Mouse (Mus musculus) CD4-positive, CD25-positive, alpha-beta regulatory T cell, adult 4 months (primary cell): ENCODE data around the gene Ddx5. TPM values are rescaled to one million over a fixed set of nuclear protein-coding genes. Genes with fewer than 3 reads are reported as not detected.
A peak's percentile ranks its signal among the peaks of the same experiment; 100 is the strongest.
"Not testable (repeated sequence)": the region's sequence is repeated elsewhere in the genome, so short reads cannot be mapped to it uniquely, and the experiment has no call there.

Experiments used
- ATAC-seq: one replicate; pipeline ENCODE4 v1.8.0; 2017
- polyA plus RNA-seq, 2 experiments: library from polyadenylated mRNA; unstranded; fragments of 100-300 nt; shearing (Covaris generic); gene quantifications; one replicate each; pipeline ENCODE4 v1.2.1; 2017

The Ddx5 gene
- 100 to 1,000 TPM; 471 to 562 TPM for polyA plus RNA-seq

DNA sequence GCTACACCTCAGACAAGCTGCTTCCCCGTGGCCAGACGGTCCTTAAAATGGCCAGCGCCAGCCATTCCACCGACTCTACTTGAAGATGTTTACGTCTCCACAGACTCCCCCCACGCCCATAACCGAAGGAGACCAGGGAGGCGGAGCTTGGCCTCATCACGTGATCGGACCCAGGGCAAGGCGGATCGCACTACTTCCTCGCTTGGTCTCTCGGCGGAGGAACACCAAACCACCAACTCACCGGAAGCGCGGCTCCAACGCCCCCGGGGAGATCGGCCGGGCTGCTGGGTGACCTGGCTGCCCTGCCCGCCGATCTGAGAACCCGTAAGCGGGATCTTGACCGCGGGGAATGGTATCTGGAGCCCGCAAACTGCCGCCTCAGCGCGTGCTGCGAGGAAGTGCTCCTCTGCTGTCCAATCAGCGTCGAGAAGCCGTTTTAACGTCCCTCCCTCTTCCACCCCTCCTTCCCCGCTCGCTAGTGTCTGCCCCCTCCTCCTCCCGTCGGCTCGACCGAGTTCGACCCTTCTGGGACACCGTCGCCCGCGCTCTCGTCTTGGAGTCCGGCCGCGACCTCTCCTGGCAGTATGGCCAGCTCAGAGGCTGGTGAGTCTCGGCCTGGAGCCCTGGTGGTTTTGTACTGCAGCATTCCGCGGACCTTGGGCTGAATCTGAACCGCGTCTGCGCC is at the start of gene Ddx5, which contains the start of gene Cep95:
Gene Ddx5, minus strand, starts transcription at position 411 of the 685 bp plus-strand sequence.
Gene Cep95, plus strand, starts transcription at position 478 of the 685 bp plus-strand sequence.
- ATAC-seq = peak; percentile 65

DNA sequence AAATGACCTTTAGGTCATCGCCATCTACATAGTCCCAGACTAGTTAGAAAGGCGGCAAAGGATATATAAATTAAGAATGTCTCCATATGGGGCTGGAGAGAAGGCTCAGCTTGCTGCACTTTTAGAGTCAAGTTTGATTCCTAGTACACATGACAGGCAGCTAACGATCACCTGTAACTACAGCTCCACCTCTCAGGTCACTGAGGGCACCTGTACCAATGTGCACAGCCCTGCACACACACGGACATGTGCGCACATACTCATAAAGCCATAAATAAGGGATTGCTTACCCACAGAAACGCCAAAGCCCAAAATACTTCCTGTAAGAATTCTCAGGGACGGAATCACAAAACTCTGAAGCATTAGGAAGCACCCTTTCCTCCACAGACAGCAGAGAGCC is 39.1 kb upstream of the Ddx5 start:
- no peak for ATAC-seq

DNA sequence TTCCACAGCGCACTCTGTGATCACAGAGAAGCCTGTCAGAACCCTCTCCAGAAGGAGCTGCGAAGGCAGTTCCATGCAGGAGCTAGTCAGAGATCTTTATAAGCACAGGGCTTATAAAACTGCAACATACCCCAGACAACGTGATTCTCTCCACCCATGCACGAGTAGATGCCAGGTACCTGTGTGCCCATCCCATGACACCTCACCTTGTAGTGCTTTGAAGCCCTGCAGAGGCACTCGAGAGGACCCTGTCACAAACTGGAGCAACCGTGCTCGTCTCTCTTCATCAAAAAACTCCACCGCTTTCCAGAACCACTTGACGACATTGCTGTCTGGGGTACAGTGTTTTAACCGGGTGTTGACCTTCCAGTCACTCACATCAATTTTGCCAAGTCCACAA is 35.4 kb upstream of the Ddx5 start:
- ATAC-seq = no peak

DNA sequence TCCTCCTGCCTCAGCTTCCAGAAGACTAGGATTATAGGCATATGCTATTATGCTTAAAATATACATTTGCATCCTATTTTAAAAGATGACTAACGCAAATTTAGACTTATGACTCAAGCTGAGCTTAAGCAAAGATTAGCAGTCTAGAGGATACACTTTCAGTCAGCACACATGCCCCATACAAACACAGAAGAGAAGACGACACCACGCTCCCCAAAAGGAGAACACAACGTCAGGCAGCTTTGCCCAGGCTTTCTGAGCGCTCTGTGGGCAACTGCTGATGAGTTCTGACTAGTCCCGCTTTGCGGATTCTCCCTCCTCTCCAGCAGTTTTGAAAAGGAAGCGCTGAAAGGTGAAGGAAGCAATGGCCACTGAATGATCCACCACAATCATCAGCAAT is 34.8 kb upstream of the Ddx5 start:
- no peak for ATAC-seq

DNA sequence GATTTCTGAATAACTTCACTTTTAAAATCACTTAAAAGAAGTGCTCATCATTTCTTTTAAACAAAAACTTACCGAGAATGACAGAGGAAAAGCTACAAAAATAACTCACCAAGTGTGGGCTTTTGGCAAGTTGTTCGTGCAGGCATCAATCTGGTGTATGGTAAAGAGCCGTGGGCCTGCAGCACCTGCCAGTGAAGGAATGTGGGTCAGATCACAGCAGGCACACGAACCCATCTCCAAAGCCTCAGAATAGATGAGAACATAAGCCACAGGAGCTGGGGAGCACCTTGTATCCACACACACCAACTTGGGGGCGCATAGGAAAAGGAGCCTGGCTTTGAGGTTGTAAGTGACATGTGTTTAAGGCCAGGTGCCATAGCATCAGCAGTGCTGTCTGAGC is 33.9 kb upstream of the Ddx5 start:
- ATAC-seq = no peak

DNA sequence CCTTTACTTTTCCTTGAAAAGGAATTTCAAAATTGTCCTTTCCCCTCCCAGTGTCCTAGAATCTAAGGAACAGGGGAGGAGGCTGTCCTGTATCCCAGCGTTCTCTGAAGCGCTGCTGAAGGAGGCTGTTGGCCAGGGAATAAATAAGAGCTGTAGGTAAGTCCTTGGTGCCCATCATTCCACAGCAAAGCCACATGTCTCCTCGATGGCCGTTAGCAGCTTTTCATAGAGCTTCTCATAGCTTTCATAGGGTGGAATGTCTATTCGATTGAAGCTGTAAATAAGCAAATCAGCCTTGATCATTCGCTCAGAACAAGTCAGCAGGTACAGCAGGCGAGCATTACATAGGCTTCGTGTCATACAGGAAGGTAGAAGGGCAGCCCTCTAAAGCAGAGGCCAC is 33.5 kb upstream of the Ddx5 start:
- no peak for ATAC-seq

DNA sequence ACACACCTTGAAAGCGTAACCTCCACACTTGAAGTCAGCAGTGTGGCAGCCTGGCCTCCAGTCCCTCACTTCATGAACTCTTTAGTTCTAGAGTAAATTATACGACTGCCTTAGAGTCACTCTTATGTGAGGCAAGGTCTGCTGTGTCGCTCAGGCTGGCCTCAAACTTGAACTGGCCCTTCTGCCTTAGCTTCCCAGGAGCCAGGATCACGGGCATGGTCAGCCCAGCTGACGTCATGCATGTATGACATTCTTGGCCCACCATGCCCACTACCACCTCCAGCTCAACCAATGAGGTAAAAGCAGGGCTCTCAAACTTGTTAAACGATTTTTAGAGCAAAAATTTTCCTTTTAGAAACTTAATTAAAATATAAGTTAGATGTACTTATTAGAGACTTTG is 32.4 kb upstream of the Ddx5 start:
- no peak for ATAC-seq

DNA sequence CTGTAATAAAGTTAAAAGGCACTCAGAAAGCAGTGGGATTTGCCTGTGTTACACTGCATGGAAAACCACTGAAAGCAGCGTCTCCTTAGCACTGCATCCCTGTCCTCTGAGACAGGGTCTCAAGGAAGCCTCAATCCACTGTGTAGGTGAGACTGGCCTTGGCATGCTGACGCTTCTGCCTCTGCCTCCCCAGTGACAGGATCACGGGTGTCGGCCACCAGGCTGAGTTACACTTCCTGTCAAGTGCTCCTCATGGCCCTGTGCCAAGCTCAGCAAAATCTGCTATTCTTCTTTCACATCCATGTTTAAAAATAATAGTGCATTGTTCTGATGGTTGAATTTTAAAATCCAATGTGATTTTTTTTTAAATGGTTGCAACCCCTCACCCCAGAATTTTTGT is 32.0 kb upstream of the Ddx5 start:
- ATAC-seq = peak; percentile 47

DNA sequence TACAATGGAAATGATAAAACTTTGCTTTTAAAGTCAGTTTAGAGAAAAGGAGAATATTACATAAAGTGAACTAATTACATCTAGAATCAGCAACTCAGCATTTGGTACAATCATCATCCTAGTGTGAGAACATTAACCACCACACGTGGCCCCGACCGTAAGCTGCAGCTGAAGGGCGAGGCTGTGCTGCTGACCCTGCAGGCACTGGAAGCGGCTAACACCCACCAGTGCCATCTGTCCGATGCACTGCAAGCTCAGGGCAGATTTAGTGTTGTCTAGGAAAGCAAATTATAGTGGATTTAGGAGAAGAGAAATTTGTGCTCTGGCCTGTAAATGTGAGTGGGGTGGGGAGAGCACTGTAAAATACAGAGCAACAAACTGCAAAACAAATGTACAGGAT is 31.3 kb upstream of the Ddx5 start:
- no peak for ATAC-seq

DNA sequence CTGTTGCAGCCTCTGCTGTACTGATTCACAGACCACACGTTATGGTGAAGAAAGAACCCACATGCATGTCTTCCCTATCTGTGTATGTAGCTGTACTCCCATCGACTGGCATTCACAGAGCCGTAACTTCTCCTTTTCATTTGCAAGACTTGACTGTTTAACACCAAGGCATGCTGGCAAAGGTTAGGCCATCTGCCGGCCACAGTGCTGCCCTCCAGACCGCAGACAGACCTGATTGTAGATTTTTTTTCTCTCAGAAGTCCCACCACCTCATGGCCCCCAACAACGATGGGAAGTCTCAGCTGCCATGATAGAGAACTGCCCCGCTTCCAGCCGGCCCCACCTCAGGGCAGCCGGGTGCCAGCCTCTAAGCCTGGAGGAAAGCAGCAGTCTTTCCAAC is 30.6 kb upstream of the Ddx5 start:
- no peak for ATAC-seq

DNA sequence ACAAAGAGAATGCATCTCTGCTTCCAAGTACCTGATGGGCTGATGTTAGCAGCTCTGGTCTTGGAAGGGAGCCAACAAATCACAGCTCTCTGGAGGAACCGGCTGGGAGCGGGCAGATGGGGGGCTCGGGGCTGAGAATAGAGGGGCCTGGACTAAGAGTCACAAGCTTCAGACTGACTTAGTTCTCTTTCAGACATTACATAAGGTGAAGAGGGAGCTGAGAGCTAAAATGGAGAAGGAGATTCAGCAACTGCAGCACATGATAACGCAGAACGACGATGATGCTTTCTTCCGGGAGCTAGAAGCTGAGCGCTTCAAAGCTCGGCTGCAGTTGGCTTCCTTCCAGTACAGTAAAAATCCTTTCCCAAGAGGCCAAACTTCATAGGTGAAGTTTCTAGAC is 29.4 kb upstream of the Ddx5 start:
- ATAC-seq = no peak

DNA sequence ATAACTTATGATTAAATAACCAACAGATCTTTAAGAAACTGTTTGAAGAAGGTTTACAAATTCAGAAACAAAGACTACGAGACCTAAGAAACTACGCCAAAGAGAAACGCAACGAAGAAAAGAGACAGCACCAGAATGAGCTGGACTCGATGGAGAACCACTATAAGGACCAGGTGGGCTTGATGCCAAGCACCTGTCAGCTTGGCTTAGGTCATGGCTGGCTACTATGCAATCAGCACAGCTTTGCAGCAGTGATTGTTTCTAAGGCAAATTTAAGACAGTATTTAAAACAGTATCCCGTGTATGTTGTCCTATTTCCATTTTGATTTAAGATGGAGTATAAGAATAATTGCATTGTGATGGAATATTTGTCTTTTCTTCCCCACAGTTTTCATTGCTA is 28.8 kb upstream of the Ddx5 start:
- ATAC-seq = no peak

DNA sequence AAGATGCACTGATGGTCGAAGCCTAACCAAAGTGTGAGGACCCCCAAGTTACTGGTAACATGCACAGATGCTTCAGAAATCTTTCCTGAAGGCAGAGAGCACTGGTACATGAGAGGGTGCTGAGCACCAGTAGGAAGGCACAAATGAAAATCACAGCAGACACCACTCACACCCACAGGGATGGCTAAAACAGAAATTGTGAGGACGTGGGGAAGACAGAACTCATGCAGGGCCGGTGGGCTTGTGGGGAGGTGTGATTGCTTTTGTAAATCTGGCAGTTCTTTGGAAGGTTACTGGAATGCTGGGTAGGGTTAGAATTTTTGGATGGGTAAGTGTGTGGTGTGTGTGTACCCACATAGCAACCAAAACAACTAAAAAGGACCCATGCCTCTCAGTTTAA is 28.2 kb upstream of the Ddx5 start:
- ATAC-seq = no peak

DNA sequence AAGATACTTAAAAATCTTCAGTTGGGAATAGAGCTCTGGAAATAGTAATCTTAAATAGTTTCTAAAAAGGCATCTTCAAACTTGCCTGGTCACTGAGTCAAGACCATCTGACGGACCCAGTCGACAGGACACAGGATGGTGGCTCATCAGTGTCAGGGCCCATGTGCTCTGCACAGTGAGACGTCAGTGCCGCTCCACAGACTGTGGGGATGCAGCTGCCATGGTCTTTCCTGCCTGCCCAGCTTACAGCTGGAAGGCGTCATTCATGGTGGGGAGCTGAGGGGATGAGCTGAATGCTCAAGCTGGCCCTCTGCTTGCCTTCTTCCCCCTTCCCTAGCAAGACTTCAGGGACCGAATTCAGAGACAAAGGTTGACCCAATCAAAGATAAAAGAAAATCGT is 27.3 kb upstream of the Ddx5 start:
- ATAC-seq = no peak

DNA sequence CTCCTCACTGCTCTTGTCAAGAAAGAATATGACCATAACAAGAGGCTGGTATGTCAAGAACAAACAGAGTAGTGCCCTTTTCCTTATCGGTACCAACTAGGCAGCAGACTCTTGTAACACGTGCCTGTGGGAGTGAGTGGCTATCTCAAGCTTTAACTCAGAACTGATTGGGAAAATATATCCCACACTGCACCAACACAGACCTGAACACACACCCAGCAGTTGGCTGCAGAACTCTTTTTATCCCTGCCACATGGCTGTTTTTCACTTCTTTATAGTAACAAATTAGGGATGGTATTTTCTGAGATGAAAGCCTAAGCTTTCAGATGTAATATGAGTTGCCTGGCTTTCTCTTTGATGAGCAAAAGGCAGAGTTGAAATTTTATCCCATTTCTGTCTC is 26.8 kb upstream of the Ddx5 start:
- no peak for ATAC-seq

DNA sequence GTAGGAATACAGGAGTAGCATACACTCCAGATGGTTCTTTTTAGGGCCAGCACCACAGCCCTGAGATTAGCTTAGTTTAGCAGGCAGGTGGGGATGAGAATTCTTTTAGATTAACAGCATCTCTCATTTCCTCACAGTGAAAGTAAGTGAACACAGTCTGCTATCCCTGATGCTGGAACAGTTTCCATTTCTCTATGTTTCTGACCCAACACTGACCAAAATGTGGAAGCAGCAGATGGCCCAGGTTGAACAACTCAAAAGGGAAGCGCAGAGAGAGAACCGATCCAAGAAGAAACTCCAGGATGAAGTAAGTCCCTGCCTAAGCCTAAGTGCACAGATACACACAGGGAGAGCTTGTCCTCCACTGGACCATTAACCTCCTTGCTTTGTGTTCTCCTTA is 26.3 kb upstream of the Ddx5 start:
- no peak for ATAC-seq

DNA sequence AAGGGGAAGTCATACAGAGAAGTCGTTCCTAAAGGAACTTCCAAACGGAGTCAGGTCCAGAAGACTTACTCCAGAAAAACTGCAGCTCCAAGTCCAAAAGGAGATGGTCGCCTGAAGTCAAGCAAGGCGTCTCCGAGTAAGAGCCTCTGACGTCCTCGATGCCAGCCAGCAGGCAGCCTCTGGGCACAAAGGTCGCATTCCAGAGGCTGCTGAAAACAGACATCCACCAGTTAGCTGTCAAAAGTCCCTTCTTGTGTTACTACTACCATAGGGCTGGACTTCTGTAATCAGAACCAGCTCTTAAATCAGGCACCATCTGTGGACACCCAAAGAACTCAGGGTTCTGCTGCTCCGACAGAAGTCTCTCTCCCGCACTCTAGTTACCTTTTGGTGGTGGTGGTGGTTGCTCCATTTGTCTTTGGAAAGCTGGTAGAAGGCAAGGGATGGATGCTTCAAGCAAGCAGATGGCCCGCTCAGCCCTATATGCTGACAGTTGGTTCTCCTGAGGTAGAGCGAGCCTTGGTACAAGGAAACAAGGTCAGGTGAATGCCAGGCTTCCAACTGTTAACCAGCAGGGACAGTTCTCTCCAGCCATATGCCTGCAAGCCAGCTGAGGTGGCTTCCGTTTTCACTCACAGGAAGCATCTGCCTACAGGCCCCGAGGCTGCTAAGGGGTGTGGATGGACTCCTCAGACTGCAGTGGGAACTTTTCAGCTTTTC is 25.8 kb upstream of the Ddx5 start:
- ATAC-seq = no peak

DNA sequence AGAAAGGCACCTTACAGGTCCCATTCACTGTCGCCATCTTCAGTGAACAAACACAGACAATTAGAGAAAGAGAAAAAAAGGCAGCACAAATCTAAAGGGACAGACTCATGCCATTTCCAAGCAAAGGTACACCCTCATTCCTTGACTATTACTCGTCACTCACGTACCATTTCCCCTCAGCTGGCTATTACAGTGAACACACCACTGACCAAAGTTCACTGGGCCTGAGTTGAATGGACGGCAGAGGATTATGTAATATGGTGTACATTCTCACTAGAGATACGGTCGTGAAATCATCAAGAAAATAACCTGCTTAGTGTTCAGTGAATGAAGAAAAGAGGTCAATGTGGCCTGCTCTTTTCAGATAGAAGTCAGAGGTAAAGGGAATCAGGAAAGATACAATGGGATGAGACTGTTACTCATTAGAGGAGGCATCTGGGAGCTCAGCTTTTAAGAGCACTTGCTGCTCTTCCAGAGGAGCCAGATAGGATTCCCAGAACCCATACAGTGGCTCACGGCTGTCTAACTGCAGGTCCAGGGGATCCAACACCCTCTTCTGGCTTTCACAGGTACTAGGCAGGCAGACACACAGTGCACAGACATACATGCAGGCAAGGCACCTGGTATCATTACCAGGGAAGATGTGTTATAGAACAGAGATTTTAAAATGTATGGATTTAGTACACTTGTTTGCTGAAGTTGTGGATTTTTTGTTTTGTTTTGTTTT is 23.6 kb upstream of the Ddx5 start:
- ATAC-seq = no peak

DNA sequence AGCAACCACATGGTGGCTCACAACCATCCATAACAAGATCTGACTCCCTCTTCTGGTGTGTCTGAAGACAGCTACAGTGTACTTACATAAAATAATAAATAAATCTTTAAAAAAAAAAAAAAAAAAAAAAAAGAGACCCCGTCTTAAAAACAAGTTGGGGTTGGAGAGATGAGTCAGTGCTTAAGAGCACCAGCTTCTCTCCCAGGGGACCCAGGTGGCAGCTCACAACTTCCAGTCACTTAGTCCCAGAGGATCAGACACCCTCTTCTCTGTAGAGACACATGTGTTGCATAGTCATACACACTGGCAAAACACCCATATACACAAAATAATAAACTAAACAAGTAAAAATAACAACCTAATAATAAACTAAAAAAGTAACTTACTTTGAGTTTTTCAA is 18.5 kb upstream of the Ddx5 start:
- not testable (repeated sequence) for ATAC-seq

DNA sequence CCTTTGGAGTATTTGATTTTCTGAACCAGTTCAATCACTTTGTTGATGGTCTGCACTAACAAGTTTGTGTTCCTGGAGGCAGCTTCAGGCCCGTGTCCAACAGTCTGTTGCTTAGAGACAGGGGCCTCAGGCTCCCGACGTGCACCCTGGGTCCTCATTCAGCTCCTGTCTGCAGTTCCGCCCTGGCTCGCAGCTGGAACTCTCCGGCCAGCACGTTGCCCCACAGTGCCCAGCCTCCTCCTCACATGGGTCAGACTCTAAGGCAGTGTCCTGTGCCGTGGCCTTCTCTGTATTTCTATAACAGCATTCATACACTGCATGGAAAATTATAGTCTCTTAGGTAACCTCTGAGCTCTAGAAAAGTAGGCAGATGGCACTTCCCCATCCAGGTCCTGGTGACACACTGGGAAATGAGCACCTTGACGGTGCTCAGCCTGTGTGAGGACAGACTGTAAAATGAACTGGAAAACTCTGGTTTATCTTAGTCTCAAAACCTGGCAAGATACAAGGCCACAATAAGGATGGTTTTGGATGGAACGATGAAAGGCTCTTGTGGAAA is 13.2 kb upstream of the Ddx5 start:
- no peak for ATAC-seq

DNA sequence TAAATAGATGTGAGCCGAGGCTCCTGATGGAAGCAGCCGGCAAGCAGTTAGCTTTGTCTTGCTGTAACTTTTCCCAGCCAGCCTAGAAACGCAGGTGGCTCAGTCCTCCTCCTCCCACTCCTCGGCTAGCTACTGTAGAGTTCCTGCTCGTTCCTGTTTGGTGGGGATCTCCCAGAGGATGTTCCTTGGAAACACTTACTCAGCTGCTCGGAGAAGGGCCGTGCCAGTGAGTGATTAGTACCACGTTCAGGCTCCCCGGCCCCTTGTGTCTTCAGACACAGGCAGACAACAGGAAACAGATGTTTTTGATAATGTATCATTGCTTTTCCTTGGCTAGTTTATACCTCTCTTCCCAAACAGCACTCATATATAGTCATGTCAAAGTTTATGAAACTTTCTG is 6.7 kb upstream of the Ddx5 start:
- no peak for ATAC-seq

DNA sequence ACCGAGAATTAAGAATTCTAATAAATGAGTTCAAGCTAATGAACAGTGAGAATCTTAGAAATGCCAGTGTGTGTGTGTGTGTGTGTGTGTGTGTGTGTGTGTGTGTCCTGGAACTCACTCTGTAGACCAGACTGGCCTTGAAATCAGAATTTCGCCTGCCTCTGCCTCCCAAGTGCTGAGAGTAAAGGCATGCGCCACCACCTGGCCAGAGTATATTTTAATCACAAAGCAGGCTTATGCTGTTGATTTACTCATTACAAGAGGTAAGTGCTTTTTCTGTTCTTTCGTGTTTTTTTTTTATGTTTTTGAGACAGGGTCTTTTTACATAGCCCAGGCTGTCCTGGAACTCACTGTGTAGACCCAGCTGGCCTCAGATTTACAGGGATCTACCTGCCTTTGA is 4.9 kb upstream of the Ddx5 start:
- ATAC-seq = no peak

DNA sequence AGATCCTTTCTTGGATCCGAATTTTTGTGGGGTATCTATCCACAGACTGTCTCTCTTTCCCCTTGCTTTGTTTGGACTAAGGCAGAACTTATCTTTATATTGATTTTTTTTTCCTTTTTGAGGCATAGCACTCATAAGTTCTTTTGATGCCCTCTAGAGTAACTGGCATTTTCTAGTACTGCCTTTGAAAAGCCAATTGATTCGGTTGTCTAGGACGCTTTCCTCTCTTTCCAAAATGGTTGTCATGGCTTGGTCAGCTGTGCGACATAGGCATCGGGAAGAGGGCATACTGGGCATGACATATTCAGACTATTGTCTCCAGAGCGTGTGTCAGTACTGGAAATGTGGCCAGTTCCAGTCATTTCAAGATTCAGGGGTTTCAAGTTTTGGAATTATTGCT is 664 bp upstream of the Ddx5 start:
- ATAC-seq = no peak
